Mouse (Mus musculus) lung, adult 18-20 months (tissue): ENCODE measurements around the gene Cks2.
A peak's percentile ranks its signal among the peaks of the same experiment; 100 is the strongest.
"Not testable (repeated sequence)": the region's sequence is repeated elsewhere in the genome, so short reads cannot be mapped to it uniquely, and the experiment has no call there.

Experiments
- DNase-seq, 2 experiments: peaks; one replicate each; pipeline ENCODE4 v3.0.0; 2022; ENCODE audit warnings: mixed read lengths in 2 of 2

Gene Cks2

DNA sequence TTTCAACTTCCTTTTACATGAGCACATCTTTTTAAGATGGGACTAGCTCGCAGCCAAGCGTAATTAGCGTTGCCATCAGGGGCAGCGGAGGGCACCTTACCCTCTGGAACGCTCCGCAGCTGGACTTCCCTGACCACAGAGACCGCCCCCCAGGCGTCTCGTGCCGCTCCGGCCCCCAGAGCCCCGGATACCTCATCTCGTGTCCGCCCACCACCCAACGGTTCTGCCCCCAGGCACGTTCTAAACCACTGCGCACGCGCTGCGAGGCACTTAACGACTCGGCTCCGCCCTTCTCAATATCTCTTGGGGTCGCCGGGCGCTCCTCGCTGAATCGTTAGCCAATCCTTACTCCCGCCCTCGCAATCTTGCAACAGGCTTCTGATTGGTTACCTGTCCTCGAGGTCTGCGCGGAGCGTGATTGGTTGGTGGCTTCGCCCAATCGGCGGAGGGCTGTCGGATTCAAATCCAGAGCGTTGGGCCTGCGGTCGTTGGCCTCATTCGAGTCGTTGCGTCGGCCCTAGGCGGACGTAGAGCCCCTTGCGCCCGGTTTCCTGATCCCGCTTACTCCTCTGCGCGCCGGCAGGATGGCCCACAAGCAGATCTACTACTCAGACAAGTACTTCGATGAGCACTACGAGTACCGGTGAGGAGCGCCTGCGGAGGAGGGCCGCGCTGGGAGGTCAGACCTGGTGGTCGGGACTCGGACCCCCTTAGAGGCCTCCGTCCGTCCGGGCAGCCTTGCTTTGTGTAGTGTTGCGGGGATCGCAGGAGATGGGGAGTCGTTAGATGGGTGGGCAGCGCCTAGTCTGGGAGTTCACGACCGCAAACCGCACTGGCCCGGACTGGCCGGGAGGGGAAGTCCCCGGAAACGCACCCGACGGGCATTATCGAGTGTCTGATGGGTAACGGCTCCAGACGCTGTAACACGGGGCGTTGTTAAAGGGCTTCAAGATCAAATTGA, at the start of gene Cks2:
Gene Cks2, plus strand, starts transcription at position 404 of the 961 bp plus-strand sequence.
- peak; percentile 98 to 99 for DNase-seq

DNA sequence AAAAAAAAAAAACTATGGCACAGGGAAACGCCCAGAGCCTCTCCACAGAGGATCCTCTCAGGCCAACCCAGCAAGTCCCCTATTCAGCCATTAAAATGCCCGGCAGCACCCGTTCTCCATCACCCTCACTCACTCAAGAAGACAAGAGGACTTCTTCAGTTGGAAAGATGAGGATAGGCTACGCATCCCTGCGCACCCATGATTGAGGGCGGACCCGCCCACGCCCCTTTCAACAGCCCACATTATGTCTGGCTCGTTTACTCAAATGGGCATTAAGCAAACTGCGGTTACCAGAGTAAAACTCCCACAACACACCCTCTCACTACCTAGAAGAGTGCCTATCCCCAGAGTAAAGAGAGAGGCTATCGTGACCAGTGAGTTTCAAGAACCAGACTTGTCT, 49.6 kb upstream of the Cks2 start:
- DNase-seq: no peak

DNA sequence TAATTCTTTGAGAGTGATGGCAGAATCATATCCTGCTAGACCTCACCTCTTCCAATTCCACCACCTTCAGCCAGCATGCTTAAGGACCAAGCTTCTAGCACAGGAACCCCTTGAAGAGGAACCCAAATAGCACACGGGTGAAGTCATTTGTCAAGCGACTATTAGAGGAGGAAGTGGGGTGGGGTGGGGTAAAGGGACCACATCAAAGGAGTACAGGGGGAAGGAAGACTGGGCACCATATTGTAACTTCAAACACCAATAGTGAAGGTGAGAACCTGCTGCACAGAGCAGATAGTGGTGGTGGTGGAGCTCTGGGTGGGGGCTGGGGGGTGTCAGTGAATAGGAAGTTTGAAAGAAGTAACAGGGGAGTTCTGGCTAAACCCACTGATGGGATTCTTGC, 47.0 kb upstream of the Cks2 start:
- DNase-seq: no peak

DNA sequence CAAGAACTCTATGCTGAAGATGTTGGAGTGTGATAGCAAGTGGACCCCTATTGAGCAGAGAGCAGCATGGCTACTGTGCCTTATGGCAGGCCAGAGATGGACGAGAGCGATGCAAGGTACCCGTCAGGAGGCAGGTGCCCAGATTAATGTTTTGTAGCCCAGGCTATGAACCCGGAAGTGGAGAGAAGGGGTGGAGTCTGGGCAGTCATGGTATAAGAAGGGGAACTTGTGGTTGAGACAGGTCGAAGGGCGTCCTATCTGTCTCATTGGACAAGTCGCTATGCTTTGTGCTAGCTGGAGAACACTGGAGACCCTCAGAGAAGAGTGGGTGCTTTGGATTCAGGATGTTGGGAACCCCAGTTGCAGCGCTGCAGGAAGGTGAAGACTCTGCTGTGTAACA, 44.9 kb upstream of the Cks2 start:
- peak in 1 of 2 experiments; percentile 9 for DNase-seq

DNA sequence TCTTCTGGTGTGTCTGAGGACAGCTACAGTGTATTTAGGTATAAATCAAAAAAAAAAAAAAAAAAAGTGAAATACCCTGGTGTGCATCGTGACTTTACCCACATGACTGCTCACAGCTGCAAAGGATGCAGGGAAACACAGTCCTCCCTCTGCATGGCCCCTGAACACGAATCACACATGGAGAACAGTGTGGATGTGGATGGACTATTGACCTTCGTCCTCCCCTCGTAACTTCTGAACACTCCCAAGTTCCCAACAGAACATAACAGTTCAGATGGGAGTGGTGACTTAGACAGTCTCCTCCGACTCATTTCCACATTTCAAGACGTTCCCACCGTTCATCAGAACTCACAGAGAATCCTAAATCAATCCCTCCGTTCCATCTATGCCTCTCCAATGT, 42.3 kb upstream of the Cks2 start:
- DNase-seq: no peak

DNA sequence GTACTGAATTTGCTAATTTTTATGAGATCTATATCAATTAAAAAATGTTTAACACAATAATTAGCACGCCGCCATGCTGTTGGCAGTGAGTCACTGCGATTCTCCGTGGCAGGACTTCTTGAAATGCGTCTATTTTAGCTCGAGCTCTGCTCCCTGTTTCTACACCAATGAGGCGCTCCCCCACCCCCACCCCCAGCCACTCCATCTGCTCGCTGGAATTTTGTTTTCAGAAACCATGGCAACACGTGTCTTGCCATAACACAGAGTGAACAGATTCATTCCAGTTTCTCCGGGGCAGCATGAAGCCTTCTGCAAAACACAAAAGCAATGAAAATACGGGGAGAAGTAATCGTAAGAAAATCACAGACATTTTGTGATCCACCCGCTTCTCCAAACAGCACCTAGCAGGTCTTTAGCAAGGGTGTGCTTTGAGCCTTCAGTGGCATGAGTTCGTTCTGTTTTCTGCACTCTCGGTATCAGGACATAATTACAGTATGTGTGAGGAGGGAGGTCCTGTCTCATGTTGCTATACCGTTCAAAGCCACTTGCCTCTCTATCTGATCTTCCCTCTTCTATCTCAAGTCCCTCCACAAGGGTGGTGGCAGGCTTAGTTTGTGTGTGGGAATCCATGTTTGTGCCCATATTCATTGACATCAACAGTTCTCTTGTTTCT, 41.7 kb upstream of the Cks2 start:
- DNase-seq: peak in 1 of 2 experiments; percentile 5

DNA sequence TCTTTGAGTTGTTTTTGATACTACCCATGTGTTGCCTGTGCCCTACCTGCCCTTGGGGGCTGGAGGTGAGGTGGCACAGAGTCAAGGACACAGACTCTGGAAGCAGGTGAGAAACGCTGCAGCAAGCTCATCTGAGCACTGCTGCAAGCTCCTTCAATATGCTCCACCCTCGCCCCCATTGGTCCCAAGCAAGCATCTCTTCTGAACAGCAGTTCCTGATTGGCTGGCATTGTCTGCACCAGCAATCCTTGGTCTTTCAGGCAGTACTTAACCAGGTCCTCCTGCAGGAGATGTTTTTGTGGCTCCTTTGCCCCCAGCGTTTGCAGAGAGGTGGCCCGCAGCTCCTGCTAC, 41.2 kb upstream of the Cks2 start:
- no peak for DNase-seq

DNA sequence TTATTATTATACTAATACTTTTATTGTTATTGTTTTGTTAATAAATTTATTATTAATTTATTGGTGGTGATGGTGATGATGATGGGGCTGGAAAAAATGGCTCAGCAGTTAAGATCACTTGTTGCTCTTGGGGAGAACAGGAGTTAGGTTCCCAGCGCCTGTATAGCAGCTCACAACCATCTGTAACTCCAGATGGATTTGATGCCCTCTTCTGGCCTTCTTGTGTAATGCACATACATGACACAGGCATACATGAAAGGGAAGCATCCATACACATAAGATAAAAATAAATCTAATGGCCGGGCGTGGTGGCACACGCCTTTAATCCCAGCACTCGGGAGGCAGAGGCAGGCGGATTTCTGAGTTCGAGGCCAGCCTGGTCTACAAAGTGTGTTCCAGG, 35.8 kb upstream of the Cks2 start:
- no peak for DNase-seq

DNA sequence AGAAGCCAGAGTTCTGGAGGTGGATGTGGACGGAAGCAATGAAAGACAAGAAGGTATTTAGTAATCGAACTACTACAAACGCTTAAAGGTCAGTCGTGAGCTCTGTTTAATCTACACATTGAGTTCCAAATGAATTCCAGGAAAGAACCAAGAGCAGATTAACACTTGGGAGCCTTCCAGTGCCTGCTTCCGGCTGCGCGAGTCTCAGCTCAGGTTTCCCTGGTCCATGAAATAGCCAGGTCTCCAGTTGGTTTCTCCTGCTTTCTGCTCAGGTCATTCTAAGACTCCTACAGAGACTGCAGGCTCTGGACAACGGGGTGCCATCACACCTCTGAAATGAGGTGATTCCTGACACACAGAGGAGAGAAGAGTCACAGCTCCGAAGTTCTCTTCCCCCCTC, 34.0 kb upstream of the Cks2 start:
- peak in 1 of 2 experiments; percentile 7 for DNase-seq

DNA sequence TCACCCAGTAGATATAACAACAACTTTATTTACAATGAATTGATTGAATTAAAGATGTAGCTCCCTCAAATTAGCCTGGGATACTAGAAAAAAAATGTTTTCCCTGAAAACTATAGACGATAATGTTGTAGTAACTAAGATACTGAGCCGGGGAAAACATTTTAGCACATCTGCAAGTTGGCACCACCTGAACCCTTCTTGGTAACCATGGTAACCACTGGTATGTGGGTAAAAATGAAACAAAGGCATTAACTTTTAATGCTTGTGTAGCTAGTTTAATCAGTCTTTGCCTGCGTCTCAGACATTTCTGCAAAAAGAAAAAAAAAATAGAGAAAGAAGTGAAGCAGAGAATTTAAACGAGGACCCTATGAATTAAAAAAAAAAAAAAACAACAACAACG, 33.5 kb upstream of the Cks2 start:
- DNase-seq: no peak

DNA sequence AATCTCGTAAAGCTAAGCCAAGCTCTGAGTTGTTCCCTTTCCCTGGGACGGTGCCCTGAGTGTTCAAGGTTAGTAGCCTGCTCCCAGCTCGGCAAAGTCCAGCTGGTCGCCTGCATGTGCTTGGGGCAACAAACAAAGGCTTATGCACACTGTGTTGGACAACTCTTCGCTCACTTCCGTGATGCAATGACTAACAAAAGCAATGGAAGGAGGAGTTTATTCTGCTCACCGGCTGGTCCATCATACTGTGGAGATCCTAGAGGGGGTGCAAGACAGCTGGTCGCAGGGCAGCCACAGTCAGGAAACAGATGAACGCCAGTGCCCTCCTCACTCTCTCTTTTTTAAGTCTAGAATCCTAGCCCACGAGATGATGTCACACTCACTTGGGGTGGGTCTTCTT, 29.2 kb upstream of the Cks2 start:
- DNase-seq: no peak

DNA sequence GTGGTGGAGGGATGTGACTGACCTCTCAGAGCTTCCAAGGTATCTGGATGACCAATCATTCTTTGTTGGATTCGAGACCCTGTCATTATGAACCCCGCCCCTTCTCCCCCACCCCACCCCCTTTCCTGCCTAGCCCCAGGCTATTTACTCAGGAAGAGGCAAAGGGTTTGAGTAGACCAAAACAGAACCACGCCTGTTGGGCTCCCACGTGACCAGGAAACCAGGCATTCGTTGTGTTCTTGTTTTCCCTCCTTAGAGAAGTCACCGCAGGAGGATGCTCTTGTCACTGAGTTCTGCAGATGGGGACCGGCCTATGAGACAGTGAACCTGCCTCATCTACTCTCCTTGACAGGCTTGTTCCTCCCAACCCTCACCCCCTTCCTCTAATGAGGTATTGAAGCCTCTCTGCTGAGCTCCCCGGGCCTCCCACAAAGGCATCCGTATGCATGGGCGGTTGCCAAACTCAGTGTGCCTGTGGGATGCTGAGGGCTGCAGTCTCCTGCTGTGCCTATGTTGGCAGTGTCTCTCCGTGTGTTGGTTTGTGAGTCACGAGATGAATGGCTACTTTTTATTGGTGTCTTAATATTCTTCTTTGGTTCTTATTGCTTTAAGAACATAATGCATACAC, 28.5 kb upstream of the Cks2 start:
- no peak for DNase-seq

DNA sequence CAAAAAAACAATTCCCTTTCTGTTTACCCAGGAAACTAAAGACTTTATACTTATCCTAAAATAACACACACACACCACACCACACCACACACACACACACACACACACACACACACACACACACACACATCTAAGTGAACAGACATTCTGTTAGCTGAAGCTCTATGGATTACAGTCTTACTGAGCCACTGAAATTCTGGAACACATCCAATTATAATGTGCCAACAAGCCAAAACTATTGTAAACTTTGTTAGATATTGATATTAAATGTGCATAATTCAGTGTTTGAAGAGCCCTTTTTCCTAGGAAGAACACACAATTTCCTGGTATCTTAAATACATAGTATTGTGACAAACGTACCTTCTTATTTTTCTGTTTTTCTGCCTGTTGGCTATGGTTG, 27.7 kb upstream of the Cks2 start:
- no peak for DNase-seq

DNA sequence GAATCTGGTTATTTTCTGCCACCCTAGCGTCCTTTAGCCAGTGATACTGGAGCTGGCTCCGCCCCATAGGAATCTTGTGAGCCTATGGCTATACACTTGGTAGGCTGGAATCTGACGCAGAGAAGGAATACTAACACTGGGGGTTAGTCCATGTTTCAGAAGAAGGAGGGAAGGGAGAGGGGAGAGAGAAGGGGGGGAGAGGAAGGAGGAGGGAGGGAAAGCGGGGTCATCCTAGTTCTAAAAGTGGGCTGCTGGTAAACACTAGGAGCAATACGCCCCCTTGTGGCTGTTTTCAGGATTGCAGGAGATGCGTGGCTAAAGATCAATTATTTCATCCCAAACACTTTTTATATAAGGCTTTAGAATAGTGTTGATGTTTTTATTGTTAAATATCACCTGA, 27.2 kb upstream of the Cks2 start:
- peak in 1 of 2 experiments; percentile 18 for DNase-seq

DNA sequence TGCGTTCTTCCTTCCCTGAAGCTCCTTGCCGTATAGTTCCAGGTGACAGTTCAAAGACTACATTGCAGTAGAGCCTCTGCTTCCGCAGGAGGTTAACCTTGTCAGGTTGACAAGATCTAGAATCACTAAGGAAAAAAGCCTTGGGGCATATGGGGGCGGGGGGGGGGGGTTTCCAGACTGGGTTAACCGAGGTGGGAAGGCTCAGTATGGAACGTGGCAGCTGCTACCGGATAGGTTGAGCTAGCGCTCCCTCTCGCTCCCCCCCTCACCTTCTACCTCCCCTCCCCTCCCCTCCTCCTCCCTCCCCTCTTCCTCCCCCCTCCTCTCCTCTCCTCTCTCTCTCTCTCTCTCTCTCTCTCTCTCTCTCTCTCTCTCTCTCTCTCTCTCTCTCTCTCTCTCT, 26.4 kb upstream of the Cks2 start:
- no peak for DNase-seq

DNA sequence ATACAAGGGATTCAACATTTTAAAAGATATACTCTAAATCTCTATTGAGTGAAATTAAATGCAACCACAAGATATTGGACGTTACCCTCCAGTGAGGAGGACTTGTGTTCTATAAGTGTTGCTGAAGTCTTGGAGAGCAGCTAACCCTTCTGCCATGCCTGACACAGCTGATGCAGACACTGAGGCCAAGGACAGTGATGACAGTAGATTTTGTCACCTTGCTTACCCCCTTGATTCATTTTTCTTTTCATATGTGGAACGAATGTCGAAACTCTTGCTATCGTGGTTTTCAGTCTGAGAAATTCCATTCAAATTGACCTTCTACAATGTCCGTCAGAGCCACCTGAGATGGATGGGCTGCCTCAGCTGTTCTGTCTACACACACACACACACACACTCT, 22.4 kb upstream of the Cks2 start:
- no peak for DNase-seq

DNA sequence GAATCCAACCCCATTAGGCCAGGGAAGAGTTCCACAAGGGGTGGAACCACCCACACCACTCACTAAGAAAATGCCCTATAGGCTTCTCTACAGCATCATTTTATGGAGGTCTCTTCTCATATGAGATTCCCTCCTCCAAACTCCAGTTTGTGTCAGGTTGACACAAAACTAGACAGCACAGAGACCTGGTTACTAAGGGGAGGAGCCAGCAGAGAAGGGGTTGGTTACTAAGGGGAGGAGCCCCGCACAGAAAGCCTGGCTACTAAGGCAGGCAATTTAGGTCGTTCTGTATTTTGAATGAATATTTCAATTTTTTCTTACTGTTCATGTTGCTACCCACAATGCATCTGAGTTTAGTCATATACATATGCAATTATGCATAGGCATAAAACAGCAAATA, 21.4 kb upstream of the Cks2 start:
- DNase-seq: no peak

DNA sequence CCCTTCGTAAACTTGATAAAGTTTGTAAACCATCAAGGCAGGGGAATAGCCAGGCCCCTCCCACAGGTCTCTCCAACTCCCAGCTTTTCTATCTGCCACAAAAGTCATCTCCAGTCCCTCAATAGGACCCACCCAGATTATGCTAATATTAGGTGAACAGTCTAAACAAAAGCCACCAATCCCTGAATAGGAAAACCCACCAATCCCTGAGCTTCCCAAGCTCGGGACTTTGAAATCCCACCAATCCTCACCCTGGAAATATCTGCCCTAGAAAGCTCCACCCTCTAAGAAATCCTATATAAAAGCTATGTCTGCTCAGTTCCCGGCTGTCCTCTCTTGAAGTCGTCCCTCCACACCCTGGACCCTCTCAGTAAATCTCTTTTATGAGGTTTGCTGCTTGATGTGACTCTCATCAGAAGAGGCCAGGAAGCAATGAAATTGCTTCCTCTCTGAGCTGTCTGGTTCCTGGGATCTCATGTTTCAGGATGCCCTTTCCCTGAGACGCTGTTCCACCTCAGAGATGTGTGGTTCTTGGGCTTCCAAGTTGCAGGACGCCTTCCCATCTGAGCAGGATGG, 16.7 kb upstream of the Cks2 start:
- no peak for DNase-seq

DNA sequence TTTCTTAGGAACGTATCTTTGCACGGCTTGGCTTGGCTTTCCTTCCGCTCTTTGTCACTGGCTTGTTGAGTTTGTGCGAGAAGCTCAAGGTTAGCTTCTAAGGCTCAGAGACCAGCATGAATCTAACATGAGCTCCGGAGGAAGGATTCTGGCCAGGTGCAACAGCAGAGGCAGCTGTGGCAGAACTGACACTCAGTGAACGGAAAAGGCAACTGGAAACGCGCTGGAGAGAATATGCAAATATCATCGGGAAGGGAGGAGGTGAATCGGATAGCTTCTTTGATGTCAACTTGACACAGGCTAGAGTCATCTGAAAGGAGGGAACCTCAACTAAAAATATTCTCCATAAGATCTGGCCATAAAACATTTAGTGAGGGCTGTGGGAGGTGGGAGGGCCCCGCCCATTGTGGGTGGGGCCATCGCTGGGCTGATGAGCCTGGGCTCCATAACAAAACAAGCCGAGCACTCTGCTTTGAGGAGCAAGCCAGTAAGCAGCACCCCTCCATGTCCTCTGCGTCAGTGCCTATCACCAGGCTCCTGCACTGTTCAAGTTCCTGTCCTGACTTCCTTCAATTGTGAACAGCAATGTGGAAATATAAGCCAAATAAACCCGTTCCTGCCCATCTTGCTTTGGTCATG, 13.6 kb upstream of the Cks2 start:
- no peak for DNase-seq

DNA sequence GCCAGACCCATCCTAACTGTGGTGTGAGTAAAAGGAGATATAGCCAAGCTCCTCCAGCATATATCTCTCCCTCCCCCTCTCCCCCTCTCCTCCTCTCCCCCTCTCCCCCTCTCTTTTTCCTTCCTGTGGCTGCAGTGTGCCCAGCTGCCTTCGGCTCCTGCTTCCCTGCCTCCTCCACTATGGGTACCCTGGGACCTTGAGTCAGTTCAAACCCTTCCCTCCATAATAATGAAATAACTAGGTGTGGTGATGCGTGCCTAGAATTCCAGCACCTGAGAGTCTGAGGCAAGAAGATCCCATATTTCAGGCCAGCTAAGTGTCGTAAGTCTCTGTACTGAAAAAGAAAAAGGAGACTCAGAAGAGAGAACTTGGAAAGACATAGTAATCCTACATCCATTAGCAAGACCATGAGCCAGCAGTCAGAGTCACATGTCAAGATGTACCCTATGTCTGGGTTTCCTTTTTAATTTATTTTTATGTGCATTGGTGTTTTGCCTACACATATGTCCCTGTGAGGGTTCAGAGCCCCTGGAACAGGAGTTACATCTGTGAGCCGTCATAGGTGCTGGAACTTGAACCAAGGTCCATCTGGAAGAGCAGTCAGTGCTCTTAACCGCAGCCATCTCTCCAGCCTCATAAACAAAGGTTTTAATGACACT, 12.3 kb upstream of the Cks2 start:
- DNase-seq: no peak

DNA sequence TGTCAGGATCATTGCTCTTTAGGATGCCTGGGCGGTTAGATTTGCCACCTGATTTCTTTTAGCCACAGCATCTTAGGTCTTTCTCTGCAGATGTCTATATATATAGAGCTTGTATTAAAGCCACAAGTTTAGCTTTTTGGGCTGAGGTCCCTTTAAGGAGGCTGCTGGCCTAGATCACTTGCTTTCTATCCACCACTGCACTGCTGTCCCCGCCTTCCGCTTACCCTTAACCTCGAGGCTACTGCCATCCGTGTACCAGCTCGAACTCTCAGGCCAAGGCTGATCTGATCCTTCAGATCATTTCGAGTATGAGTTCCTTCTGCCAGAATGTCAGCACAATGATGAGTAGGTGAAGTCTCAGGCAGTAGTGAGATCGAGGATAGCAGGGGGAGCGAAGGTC, 9.6 kb upstream of the Cks2 start:
- DNase-seq: not testable (repeated sequence)

DNA sequence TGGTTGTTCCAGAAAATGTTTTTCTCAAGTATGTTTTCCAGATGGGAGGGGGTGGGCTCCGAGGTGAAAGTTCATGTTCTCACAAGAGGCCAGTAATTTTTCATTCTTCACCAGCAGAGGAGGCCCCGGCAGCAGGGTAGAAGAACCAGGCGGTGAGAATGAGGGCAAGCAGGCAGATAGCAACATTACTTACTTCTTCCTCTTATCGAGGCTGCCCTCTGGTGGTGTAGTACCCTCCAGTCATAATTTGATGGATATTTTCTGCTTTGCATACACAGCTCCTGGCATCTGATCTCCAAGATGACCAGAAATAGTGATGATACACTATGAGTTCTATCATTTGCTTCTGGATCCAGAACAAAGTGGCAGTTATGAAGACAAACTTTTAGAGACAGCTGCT, 6.1 kb upstream of the Cks2 start:
- no peak for DNase-seq
